Mouse (Mus musculus) heart, embryonic 13.5 days (tissue): ENCODE measurements around the gene Bach2. TPM values are rescaled to one million over a fixed set of nuclear protein-coding genes. Genes with fewer than 3 reads are reported as not detected.

Experiments used
- ATAC-seq: fragments of 200-750 bp; cut with Nextera tagmentation; 2 replicates; pipeline ENCODE4 v1.8.0; 2017; ENCODE audit warnings: moderate TSS enrichment; ENCODE audit not compliant: insufficient number of reproducible peaks, low FRiP score, low TSS enrichment; ENCODE audit errors: extremely low read depth
- H3K27ac ChIP-seq: fragments of 300-500 bp; sonication (generic); replicated peaks from 2 replicates; pipeline ENCODE4 v1.5.1; 2015; ENCODE audit warnings: moderate library complexity, mild to moderate bottlenecking, inconsistent platforms
- H3K27me3 ChIP-seq: fragments of 300-500 bp; sonication (generic); replicated peaks from 2 replicates; pipeline ENCODE4 v1.6.1; 2015; ENCODE audit warnings: mild to moderate bottlenecking, inconsistent platforms
- H3K36me3 ChIP-seq: fragments of 300-500 bp; sonication (generic); 2 replicates; pipeline ENCODE4 v1.6.1; 2015; ENCODE audit warnings: mild to moderate bottlenecking, inconsistent platforms
- H3K4me1 ChIP-seq: fragments of 300-500 bp; sonication (generic); 2 replicates; pipeline ENCODE4 v1.6.1; 2015; ENCODE audit warnings: inconsistent platforms
- H3K4me2 ChIP-seq: fragments of 300-500 bp; sonication (generic); 2 replicates; pipeline ENCODE4 v1.6.1; 2015; ENCODE audit warnings: inconsistent platforms, mild to moderate bottlenecking, moderate library complexity
- H3K4me3 ChIP-seq: fragments of 300-500 bp; sonication (generic); 2 replicates; pipeline ENCODE4 v1.5.1; 2015; ENCODE audit warnings: moderate library complexity, mild to moderate bottlenecking, inconsistent platforms
- H3K9ac ChIP-seq: fragments of 300-500 bp; sonication (generic); 2 replicates; pipeline ENCODE4 v1.6.1; 2015; ENCODE audit warnings: inconsistent platforms, mild to moderate bottlenecking, moderate library complexity
- H3K9me3 ChIP-seq: fragments of 300-500 bp; sonication (generic); 2 replicates; pipeline ENCODE4 v1.6.1; 2016; ENCODE audit warnings: inconsistent platforms
- WGBS: fragments of 180-500 bp; shearing (Covaris S2); methylation state at CpG from one replicate; pipeline ENCODE4 v1.1.7; 2015; ENCODE audit warnings: mixed read lengths; 5-methylcytosine and 5-hydroxymethylcytosine counted together
- polyA plus RNA-seq: library from polyadenylated mRNA; unstranded; fragments of >200 nt; fragmentation: Nextera tagmentation; extraction: Ambion mirVana; gene quantifications from 2 replicates; pipeline ENCODE4 v1.2.1, GENCODE M21; 2015

The Bach2 gene
- polyA plus RNA-seq, 1 experiment from 2014 or later, result 7.0 TPM

- no peak for ATAC-seq
- H3K27me3 ChIP-seq, result no peaks in the 10 kb centered on the region
Measured at GRCm38 (mm10) chr4:32394850-32395249, 156.2 kb downstream of the Bach2 start.

GRCm38 (mm10) chr4:32401459-32401858 is 162.9 kb downstream of the Bach2 start:
- Histone ChIP-seq H3K36me3 (no peaks in the 10 kb centered on the region), H3K27me3 (no peaks in the 10 kb centered on the region), H3K9me3 (no peaks in the 10 kb centered on the region), H3K4me2 (no peak overlapping the region), H3K27ac (no peak overlapping the region), H3K4me1 (peaks cover 54% of the 10 kb centered on the region), H3K4me3 (no peak overlapping the region), H3K9ac (no peak overlapping the region)
- no peak for ATAC-seq
- 85% methylated on average over 5 of the region's 5 CpGs for WGBS

More at GRCm38 (mm10) chr4:32394850-32395249, 156.2 kb downstream of the Bach2 start:
- Histone ChIP-seq H3K9ac (no peak overlapping the region), H3K9me3 (no peaks in the 10 kb centered on the region), H3K27ac (no peak overlapping the region), H3K4me3 (no peak overlapping the region), H3K36me3 (0 out of 2 replicates have a peak, but pooled peaks cover 5% of the 10 kb centered on the region), H3K4me2 (no peak overlapping the region), H3K4me1 (peaks cover 31% of the 10 kb centered on the region)
- WGBS, result 79% methylated on average over 2 of the region's 2 CpGs

- no peaks in the 10 kb centered on the region for H3K27me3 ChIP-seq
- H3K36me3 ChIP-seq, result no peaks in the 10 kb centered on the region
- WGBS, result 83% methylated on average over 5 of the region's 5 CpGs
- H3K27ac ChIP-seq, result no peak overlapping the region
- peaks cover 52% of the 10 kb centered on the region for H3K4me1 ChIP-seq
- no peak overlapping the region for H3K4me3 ChIP-seq
- ATAC-seq, result no peak
- no peaks in the 10 kb centered on the region for H3K9me3 ChIP-seq
- H3K4me2 ChIP-seq, result no peak overlapping the region
- no peak overlapping the region for H3K9ac ChIP-seq
Measured at GRCm38 (mm10) chr4:32403506-32403905, 164.9 kb downstream of the Bach2 start.

GRCm38 (mm10) chr4:32405149-32405882 is 166.7 kb downstream of the Bach2 start:
- H3K9ac ChIP-seq, result 0 out of 2 replicates have a peak overlapping the region, but pooled peaks have one; percentile 45
- H3K4me2 ChIP-seq, result peak overlapping the region; percentile 12
- H3K36me3 ChIP-seq, result no peaks in the 10 kb centered on the region
- no peak; the same call in 1 of the 2 replicates for ATAC-seq
- peaks cover 51% of the 10 kb centered on the region for H3K4me1 ChIP-seq
- H3K27me3 ChIP-seq, result no peaks in the 10 kb centered on the region
- H3K4me3 ChIP-seq, result no peak overlapping the region
- peak overlapping the region; percentile 54 for H3K27ac ChIP-seq
- WGBS, result 75% methylated on average over 17 of the region's 17 CpGs
- no peaks in the 10 kb centered on the region for H3K9me3 ChIP-seq

GRCm38 (mm10) chr4:32405985-32406384 is 167.4 kb downstream of the Bach2 start:
- Histone ChIP-seq H3K4me1 (peaks cover 45% of the 10 kb centered on the region), H3K36me3 (no peaks in the 10 kb centered on the region), H3K9me3 (no peaks in the 10 kb centered on the region), H3K27me3 (no peaks in the 10 kb centered on the region), H3K4me3 (no peak overlapping the region), H3K9ac (0 out of 2 replicates have a peak overlapping the region, but pooled peaks have one; percentile 45), H3K4me2 (peak overlapping the region; percentile 12; the same call in 1 of the 2 replicates), H3K27ac (peak overlapping the region; percentile 54)
- no peak for ATAC-seq
- 75% methylated on average over 3 of the region's 3 CpGs for WGBS

GRCm38 (mm10) chr4:32408535-32408934 is 169.9 kb downstream of the Bach2 start:
- Histone ChIP-seq H3K27me3 (no peaks in the 10 kb centered on the region), H3K36me3 (no peaks in the 10 kb centered on the region), H3K9ac (no peak overlapping the region), H3K4me1 (peaks cover 35% of the 10 kb centered on the region), H3K9me3 (no peaks in the 10 kb centered on the region), H3K27ac (no peak overlapping the region), H3K4me3 (no peak overlapping the region), H3K4me2 (no peak overlapping the region)
- ATAC-seq, result no peak
- WGBS, result 93% methylated on average over 8 of the region's 8 CpGs

GRCm38 (mm10) chr4:32409116-32409880 is 170.7 kb downstream of the Bach2 start:
- Histone ChIP-seq H3K27ac (no peak overlapping the region; the same call in 1 of the 2 replicates), H3K36me3 (no peaks in the 10 kb centered on the region), H3K27me3 (no peaks in the 10 kb centered on the region), H3K4me3 (no peak overlapping the region), H3K4me1 (peaks cover 28% of the 10 kb centered on the region), H3K9me3 (no peaks in the 10 kb centered on the region), H3K4me2 (no peak overlapping the region), H3K9ac (no peak overlapping the region)
- ATAC-seq, result no peak
- 73% methylated on average over 9 of the region's 9 CpGs for WGBS

- Histone ChIP-seq H3K9ac (no peak overlapping the region), H3K27me3 (no peaks in the 10 kb centered on the region), H3K9me3 (no peaks in the 10 kb centered on the region), H3K27ac (no peak overlapping the region), H3K4me3 (no peak overlapping the region), H3K4me1 (peaks cover 10% of the 10 kb centered on the region), H3K36me3 (no peaks in the 10 kb centered on the region), H3K4me2 (no peak overlapping the region)
- no peak for ATAC-seq
- 67% methylated on average over 7 of the region's 7 CpGs for WGBS
Measured at GRCm38 (mm10) chr4:32413063-32413462, 174.5 kb downstream of the Bach2 start.

- 84% methylated on average over 9 of the region's 9 CpGs for WGBS
- Histone ChIP-seq H3K9me3 (no peaks in the 10 kb centered on the region), H3K36me3 (no peaks in the 10 kb centered on the region), H3K27me3 (no peaks in the 10 kb centered on the region), H3K27ac (no peak overlapping the region), H3K4me2 (no peak overlapping the region), H3K4me1 (peaks cover 10% of the 10 kb centered on the region), H3K9ac (no peak overlapping the region), H3K4me3 (no peak overlapping the region)
- ATAC-seq, result no peak
Measured at GRCm38 (mm10) chr4:32413505-32413904, 174.9 kb downstream of the Bach2 start.

- WGBS, result 73% methylated on average over 7 of the region's 7 CpGs
- ATAC-seq, result no peak
- Histone ChIP-seq H3K27ac (no peak overlapping the region), H3K27me3 (no peaks in the 10 kb centered on the region), H3K36me3 (no peaks in the 10 kb centered on the region), H3K4me3 (no peak overlapping the region), H3K4me1 (no peaks in the 10 kb centered on the region), H3K9me3 (no peaks in the 10 kb centered on the region), H3K4me2 (no peak overlapping the region), H3K9ac (no peak overlapping the region)
Measured at GRCm38 (mm10) chr4:32414959-32415358, 176.4 kb downstream of the Bach2 start.

GRCm38 (mm10) chr4:32417939-32418338 is 179.3 kb downstream of the Bach2 start:
- no peak overlapping the region for H3K9ac ChIP-seq
- no peak for ATAC-seq
- 85% methylated on average over 8 of the region's 8 CpGs for WGBS

More at GRCm38 (mm10) chr4:32417939-32418338, 179.3 kb downstream of the Bach2 start:
- Histone ChIP-seq H3K9me3 (no peaks in the 10 kb centered on the region), H3K4me2 (no peak overlapping the region), H3K27me3 (no peaks in the 10 kb centered on the region), H3K4me1 (no peaks in the 10 kb centered on the region), H3K27ac (no peak overlapping the region), H3K4me3 (no peak overlapping the region), H3K36me3 (no peaks in the 10 kb centered on the region)
